Mouse (Mus musculus) C2C12 (cell line): Measurements from ENCODE around the gene Vmn1r204. TPM values are rescaled to one million over a fixed set of nuclear protein-coding genes. Genes with fewer than 3 reads are reported as not detected.
"Not testable (repeated sequence)": the region's sequence is repeated elsewhere in the genome, so short reads cannot be mapped to it uniquely, and the experiment has no call there.

Experiments
- H3K27me3 ChIP-seq: one replicate; pipeline ENCODE4 v1.6.1; 2011; ENCODE audit not compliant: control insufficient read depth, insufficient read depth, insufficient read length
- H3K36me3 ChIP-seq: one replicate; pipeline ENCODE4 v1.6.1; 2011; ENCODE audit not compliant: control insufficient read depth, insufficient read depth
- H3K4me3 ChIP-seq: one replicate; pipeline ENCODE4 v1.5.1; 2011; ENCODE audit warnings: mild to moderate bottlenecking, control low read depth; ENCODE audit not compliant: poor library complexity, insufficient read depth, severe bottlenecking
- H3K79me2 ChIP-seq: one replicate; pipeline ENCODE4 v1.6.1; 2011; ENCODE audit not compliant: control insufficient read depth, insufficient read depth
- H3K79me3 ChIP-seq: one replicate; pipeline ENCODE4 v1.6.1; 2011; ENCODE audit warnings: low read depth, control low read depth
- H3ac ChIP-seq: one replicate; pipeline ENCODE3; 2011; ENCODE audit warnings: low read depth; ENCODE audit not compliant: control insufficient read depth, insufficient read length
- CEBPB ChIP-seq: IDR thresholded peaks from one replicate; pipeline ENCODE4 v1.6.1; 2011; ENCODE audit warnings: low read depth, mild to moderate bottlenecking, control low read depth, moderate library complexity
- CTCF ChIP-seq: IDR thresholded peaks from one replicate; pipeline ENCODE4 v1.5.1; 2011; ENCODE audit not compliant: control insufficient read depth, insufficient read depth, insufficient read length
- FOSL1 ChIP-seq: IDR thresholded peaks from one replicate; pipeline ENCODE4 v1.8.0; 2011; ENCODE audit warnings: mild to moderate bottlenecking, low read length; ENCODE audit not compliant: poor library complexity, insufficient read depth, severe bottlenecking
- MAX ChIP-seq: IDR thresholded peaks from one replicate; pipeline ENCODE4 v1.6.1; 2011; ENCODE audit warnings: mild to moderate bottlenecking, control low read depth
- MYOD1 ChIP-seq: IDR thresholded peaks from one replicate; pipeline ENCODE4 v1.6.1; 2011; ENCODE audit warnings: low read depth; ENCODE audit not compliant: control insufficient read depth, insufficient read length
- MYOG ChIP-seq: IDR thresholded peaks from one replicate; pipeline ENCODE4 v1.6.1; 2011; ENCODE audit not compliant: control insufficient read depth, insufficient read length; ENCODE audit errors: extremely low read depth
- USF1 ChIP-seq: IDR thresholded peaks from one replicate; pipeline ENCODE4 v1.6.1; 2011; ENCODE audit warnings: low read depth, mild to moderate bottlenecking, control low read depth, moderate library complexity
- long read RNA-seq, 2 experiments: library from polyadenylated mRNA; unstranded; transcript quantifications; one replicate each; pipeline ENCODE4 v2.0.0; 2019 to 2020
- polyA plus RNA-seq: library from polyadenylated mRNA; unstranded; fragments of >200 nt; fragmentation: generic; extraction: Trizol; gene quantifications from one replicate; pipeline ENCODE4 v1.2.1, GENCODE M21; 2012; ENCODE audit warnings: missing spikeins

The Vmn1r204 gene
- not detected for polyA plus RNA-seq
- long read RNA-seq, experiment 1, result 0 reads
- long read RNA-seq, experiment 2, result 0 reads

DNA sequence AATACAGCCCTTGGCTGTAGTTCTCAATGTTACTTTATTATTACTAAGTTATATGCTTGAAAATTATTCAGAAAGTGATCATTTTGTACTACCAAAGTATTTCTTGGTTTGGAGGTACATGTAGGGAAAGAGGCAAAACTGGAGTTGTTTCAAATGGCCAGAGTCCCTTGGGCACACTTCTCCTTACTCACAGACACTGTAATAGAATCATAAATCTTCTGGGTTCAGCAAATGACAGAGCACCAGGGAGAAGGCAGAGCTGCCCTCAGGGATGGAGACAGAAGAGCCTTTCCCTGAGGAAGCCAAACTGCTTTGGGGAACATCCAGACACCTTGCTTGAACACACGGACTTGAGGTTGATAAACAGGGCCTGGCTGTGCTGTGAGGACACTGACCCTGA, at the start of gene Vmn1r204:
Gene Vmn1r204 (plus strand): TSS at position 301 of the 400 bp plus-strand sequence.
- H3K79me2 ChIP-seq, H3K36me3 ChIP-seq, H3ac ChIP-seq, H3K4me3 ChIP-seq, H3K27me3 ChIP-seq, H3K79me3 ChIP-seq: not testable (repeated sequence)

DNA sequence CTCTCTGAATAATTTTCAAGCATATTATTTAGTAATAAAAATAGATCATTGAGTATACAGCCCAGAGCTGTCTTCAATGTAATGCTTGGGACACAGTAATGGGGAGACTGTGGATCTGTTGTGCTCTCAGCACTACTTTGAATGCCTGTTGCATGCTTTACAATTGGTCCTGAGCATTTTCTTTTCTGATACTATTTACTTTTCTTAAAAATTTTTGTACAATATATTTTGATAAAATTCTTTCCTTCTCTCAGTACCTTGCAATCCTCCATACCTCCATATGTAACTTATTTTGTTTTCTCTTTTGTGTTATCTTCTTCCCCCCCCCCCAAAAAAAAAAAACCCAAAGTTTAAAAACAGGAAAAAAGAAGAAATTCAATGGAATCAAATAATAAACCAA, 47.7 kb upstream of the Vmn1r204 start, which contains the start of gene Vmn1r202:
Gene Vmn1r202 (minus strand): TSS at position 101 of the 400 bp plus-strand sequence.
- no peaks in the 10 kb centered on the region for H3K36me3 ChIP-seq
- no peaks in the 10 kb centered on the region for H3K27me3 ChIP-seq
- no peaks in the 10 kb centered on the region for H3K79me2 ChIP-seq
- TF ChIP-seq CEBPB (no peak), CTCF (no peak), MYOG (no peak), FOSL1 (no peak), MYOD1 (no peak), USF1 (no peak), MAX (no peak)
- H3K4me3 ChIP-seq, result no peak within 1 kb of the TSS
- no peak within 1 kb of the TSS for H3ac ChIP-seq
- no peaks in the 10 kb centered on the region for H3K79me3 ChIP-seq

GRCm38 (mm10) chr13:22517814-22518213, 35.2 kb upstream of the Vmn1r204 start, which contains the start of gene Vmn1r203:
Gene Vmn1r203 (plus strand): TSS chr13:22518114.
- no peaks in the 10 kb centered on the region for H3K79me3 ChIP-seq
- H3K36me3 ChIP-seq, result no peaks in the 10 kb centered on the region
- TF ChIP-seq MAX (no peak), MYOD1 (no peak)
- H3K4me3 ChIP-seq, result no peak within 1 kb of the TSS
- no peaks in the 10 kb centered on the region for H3K27me3 ChIP-seq
- H3K79me2 ChIP-seq, result no peaks in the 10 kb centered on the region
- no peak within 1 kb of the TSS for H3ac ChIP-seq

GRCm38 (mm10) chr13:22574911-22575310, 21.9 kb downstream of the Vmn1r204 start:
- H3K79me3 ChIP-seq, H3K27me3 ChIP-seq, H3K79me2 ChIP-seq, H3K4me3 ChIP-seq, H3K36me3 ChIP-seq, H3ac ChIP-seq: not testable (repeated sequence)

DNA sequence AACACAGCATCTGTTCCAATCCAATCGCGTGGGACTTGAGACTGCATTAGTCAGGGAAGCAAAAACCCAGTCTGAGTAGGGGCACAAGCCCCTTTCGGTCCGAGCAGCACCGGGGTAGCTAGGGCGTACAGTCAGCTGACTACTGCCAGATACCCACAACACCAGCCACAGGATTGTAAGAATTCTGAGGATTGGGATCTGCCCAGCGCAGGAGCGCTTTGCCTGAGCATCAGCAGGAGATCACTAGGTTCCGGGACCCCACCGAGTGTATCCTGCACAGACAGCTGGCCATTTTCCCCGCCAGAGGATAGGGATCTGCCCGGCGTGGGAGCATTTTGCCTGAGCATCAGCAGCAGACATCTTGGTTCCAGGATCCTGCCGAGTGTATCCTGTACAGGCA, 30.3 kb downstream of the Vmn1r204 start:
- H3K4me3 ChIP-seq, H3K79me3 ChIP-seq, H3K79me2 ChIP-seq, H3K36me3 ChIP-seq, H3ac ChIP-seq, H3K27me3 ChIP-seq: not testable (repeated sequence)

GRCm38 (mm10) chr13:22592900-22593299, 39.9 kb downstream of the Vmn1r204 start, which contains the start of gene Vmn1r205:
Gene Vmn1r205 (minus strand): TSS chr13:22593000.
- Histone ChIP-seq H3ac (no peak within 1 kb of the TSS), H3K27me3 (no peaks in the 10 kb centered on the region), H3K79me2 (no peaks in the 10 kb centered on the region), H3K36me3 (no peaks in the 10 kb centered on the region), H3K4me3 (no peak within 1 kb of the TSS), H3K79me3 (no peaks in the 10 kb centered on the region)
- no peak for TF ChIP-seq USF1
- no peak for TF ChIP-seq MYOG
- no peak for TF ChIP-seq MYOD1
- no peak for TF ChIP-seq MAX
- no peak for TF ChIP-seq FOSL1
- no peak for TF ChIP-seq CEBPB
- TF ChIP-seq CTCF, result no peak

Other genes starting within 250 kb of the Vmn1r204 start
- not detected for gene Vmn1r197, start 228.6 kb upstream of the Vmn1r204 start, polyA plus RNA-seq
- gene Vmn1r198, start 202.8 kb upstream of the Vmn1r204 start, polyA plus RNA-seq, result not detected
- gene Vmn1r199, start 173.4 kb upstream of the Vmn1r204 start, polyA plus RNA-seq, result not detected
- gene Vmn1r200, start 162.8 kb upstream of the Vmn1r204 start, polyA plus RNA-seq, result not detected
- not detected for gene Vmn1r201, start 81.3 kb upstream of the Vmn1r204 start, polyA plus RNA-seq
- not detected for gene Vmn1r202, start 47.8 kb upstream of the Vmn1r204 start, polyA plus RNA-seq
- not detected for gene Vmn1r203, start 35.1 kb upstream of the Vmn1r204 start, polyA plus RNA-seq
- gene Vmn1r205, start 39.8 kb downstream of the Vmn1r204 start, polyA plus RNA-seq, result not detected
- gene Vmn1r206, start 71.1 kb downstream of the Vmn1r204 start, polyA plus RNA-seq, result not detected
- not detected for gene Vmn1r207-ps, start 176.4 kb downstream of the Vmn1r204 start, polyA plus RNA-seq
- not detected for gene Vmn1r208, start 224.2 kb downstream of the Vmn1r204 start, polyA plus RNA-seq